Mouse (Mus musculus): Measurements from ENCODE around the gene Zfp62. TPM values are rescaled to one million over a fixed set of nuclear protein-coding genes. Genes with fewer than 3 reads are reported as not detected.
"Not testable (repeated sequence)": the region's sequence is repeated elsewhere in the genome, so short reads cannot be mapped to it uniquely, and the experiment has no call there.

Zfp62 gene
- total RNA-seq (2017) = 91.8 and 106 TPM in 2 replicates

- ATAC-seq (ENCODE audit: extremely low read depth, insufficient number of reproducible peaks, low FRiP score, poor library complexity, severe bottlenecking) = peak; percentile 83
These were observed at the start of gene Zfp62 for GRCm38 (mm10) chr11:49203129-49203768. Zfp62 (plus strand) TSS chr11:49203292.

- no peak for ATAC-seq (ENCODE audit: extremely low read depth, insufficient number of reproducible peaks, low FRiP score, poor library complexity, severe bottlenecking)
These were observed 49.0 kb upstream of the Zfp62 start, which contains the start of gene Olfr1394 for GRCm38 (mm10) chr11:49154077-49154476. Olfr1394 (plus strand) TSS chr11:49154377.

DNA sequence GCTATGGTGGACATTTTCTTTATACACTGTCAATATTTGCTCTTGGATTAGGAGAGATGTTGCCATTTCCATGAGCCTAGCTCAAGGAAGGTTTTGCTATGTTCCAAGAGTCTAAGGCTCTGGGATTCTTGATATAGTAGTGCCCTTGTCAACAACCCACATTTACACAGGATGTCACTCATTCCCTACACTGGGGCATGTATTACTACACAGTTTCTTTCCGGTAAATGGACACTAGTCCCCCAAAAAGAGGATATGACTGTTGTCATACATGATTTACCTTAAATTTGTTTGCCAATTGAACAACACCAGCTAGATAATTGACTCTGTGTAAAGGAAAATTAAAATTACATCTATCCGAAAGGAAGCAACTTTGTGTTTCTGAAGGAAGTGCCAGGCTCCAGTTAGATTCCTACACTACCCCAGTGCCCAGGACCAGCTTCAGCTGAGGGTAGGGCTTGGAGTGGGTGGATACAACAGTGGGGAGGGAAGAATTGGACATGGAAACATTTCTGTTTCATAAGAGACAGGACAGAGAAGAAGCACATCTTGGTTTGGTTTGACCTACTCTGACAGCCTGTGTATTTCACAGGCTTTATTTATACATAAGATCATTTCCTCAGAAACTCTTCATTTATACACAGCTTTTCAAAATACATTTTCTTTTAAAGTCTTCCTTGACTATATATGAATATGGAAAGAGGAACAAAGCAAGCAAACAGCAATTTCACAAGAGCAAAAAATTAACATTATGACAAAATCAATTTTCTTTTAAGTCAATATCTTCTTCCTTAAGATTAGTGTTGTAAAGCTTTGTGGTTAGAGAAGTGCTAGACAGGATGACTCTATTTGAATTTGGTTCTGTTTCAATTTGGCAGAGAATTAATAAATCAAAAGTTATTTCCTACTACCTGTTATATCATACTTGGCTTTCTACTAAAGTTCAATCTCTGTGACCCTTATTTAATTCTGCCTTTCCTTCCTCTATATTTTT, 46.0 kb upstream of the Zfp62 start:
- no peak for ATAC-seq (ENCODE audit: extremely low read depth, insufficient number of reproducible peaks, low FRiP score, poor library complexity, severe bottlenecking)

DNA sequence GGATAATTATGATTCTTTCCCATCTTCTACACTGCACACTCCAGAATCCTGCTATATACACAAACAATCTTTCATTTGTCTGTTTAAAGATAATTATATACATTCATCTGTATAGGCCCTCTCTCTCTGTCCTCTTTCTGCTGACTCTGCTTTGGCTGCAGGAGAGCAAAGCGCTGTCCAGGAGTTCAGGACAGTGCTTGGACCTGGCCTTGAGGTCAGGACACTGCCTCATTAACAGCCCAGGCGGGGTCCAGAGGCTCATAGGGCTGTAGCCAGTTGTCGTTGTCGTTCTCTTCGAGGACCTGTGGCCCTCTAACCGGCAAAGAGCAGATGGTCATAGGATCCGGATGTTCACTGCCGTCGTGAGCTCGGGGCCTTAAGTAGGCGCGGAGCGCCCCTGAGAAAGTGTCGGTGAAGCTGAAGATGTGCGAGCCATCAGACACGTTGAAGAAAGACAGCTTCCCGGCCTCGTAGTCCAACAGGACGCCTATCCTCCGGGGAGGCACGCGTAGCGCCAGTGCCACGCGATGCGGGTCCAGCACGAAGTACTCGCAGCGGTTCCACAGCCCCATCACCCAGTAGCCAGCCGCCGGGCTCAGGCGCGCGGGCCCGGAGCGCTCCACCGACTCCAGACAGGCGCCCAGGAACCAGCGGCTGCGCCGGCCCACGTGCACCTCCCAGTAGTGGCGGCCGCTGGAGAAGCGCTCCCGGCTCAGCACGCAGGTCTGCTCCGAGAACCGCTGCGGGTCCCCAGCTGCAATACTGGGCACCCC, 34.1 kb upstream of the Zfp62 start:
- no peak for ATAC-seq (ENCODE audit: extremely low read depth, insufficient number of reproducible peaks, low FRiP score, poor library complexity, severe bottlenecking)

- ATAC-seq (ENCODE audit: extremely low read depth, insufficient number of reproducible peaks, low FRiP score, poor library complexity, severe bottlenecking) = peak; percentile 73; the same call in 1 of the 2 replicates
These were observed 32.5 kb upstream of the Zfp62 start for GRCm38 (mm10) chr11:49170576-49170975.

- ATAC-seq (ENCODE audit: extremely low read depth, insufficient number of reproducible peaks, low FRiP score, poor library complexity, severe bottlenecking) = no peak
These were observed 27.7 kb upstream of the Zfp62 start for GRCm38 (mm10) chr11:49175345-49175744.

DNA sequence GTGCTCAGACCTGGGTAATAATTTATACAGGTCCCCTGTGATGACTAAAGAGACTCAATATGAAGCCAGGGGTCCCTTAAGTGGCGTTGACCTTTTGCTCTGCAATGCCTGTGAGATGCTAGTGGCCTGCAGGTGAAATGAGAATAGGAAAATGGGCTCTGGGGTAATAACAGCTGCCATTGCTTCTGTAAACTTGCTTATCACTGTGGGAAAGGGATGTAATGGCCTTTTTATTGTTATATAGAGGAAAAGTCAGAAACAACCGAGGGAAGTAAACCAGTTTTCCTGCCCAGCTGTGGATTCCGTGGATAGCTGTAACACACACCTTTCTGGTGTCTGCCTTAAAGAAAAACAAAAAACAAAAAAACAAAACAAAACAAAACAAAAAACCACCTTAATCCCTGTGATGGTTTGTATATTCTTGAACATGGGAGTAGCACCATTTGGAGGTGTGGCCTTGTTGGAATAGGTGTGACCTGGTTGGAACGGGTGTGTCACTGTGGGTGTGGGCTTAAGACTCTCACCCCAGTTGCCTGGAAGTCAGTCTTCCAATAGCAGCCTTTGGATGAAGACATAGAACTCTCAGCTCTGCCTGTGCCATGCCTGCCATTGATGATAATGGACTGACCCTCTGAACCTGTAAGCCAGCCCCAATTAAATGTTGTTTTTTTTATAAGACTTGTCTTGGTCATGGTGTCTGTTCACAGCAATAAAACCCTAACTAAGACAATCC, 26.9 kb upstream of the Zfp62 start:
- ATAC-seq (ENCODE audit: extremely low read depth, insufficient number of reproducible peaks, low FRiP score, poor library complexity, severe bottlenecking) = not testable (repeated sequence)

DNA sequence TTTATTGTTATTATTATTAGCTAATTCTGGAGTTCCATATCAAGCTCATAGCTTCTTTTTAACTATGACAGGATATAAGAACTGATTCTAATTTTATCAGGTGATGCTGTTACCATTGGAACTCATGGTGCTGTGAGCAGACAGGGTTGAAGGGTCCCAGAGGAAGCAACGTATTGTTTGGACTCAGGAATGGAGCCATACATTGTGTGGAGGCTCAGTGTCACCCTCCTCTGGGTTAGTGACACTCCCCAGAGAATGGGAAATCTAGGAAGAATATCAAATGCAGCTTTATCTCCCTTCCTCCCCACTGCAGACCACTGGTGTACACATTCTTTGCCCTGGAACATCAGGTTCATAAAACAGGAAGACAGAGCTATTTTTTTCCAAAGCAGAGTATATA, 19.9 kb upstream of the Zfp62 start:
- ATAC-seq (ENCODE audit: extremely low read depth, insufficient number of reproducible peaks, low FRiP score, poor library complexity, severe bottlenecking) = no peak

GRCm38 (mm10) chr11:49186452-49186851, 16.6 kb upstream of the Zfp62 start:
- no peak for ATAC-seq (ENCODE audit: extremely low read depth, insufficient number of reproducible peaks, low FRiP score, poor library complexity, severe bottlenecking)

GRCm38 (mm10) chr11:49186955-49187488, 16.1 kb upstream of the Zfp62 start, which contains the start of gene Btnl9:
Btnl9 (minus strand) TSS chr11:49187159.
- ATAC-seq (ENCODE audit: extremely low read depth, insufficient number of reproducible peaks, low FRiP score, poor library complexity, severe bottlenecking) = no peak

DNA sequence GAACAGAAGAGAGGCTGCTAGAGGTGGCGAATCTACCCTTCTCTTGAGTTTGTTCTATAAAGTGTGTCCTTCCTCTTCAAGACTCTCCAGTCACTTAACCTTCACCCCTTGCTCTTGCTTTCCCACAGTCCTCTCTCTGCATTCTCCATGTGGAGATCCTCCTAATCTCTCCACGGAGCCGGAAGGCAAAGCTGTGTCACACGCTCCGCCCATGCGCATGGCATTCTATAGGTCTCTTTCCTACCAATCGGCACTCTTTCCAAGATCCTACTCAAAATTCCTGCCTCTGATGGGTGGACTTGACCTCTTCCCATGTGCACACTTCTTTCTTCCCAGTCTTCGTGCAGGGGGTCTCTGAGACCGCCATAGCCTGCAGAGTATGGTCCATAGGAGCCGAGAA, 15.4 kb upstream of the Zfp62 start:
- ATAC-seq (ENCODE audit: extremely low read depth, insufficient number of reproducible peaks, low FRiP score, poor library complexity, severe bottlenecking) = no peak

DNA sequence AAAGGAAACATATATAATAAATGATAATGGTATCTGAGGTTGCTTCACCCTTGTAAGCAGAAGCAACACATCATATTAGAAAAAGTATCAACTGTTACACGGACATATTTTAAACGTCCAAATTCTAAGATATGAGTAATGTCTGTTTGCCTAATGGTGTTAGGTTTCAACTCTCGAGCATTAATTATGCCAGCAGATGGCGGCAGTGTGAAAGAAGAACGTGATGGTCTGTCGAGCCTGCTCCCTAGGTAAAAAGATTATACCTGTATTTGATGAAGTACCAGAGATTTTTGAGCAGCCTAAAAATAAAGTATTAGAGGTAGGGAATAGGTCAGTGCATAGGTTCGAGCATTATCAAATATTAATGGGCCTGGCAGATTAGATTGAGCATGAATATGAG, 13.4 kb upstream of the Zfp62 start:
- ATAC-seq (ENCODE audit: extremely low read depth, insufficient number of reproducible peaks, low FRiP score, poor library complexity, severe bottlenecking) = peak; percentile 72; the same call in 1 of the 2 replicates

- ATAC-seq (ENCODE audit: extremely low read depth, insufficient number of reproducible peaks, low FRiP score, poor library complexity, severe bottlenecking) = no peak
These were observed 12.0 kb upstream of the Zfp62 start for GRCm38 (mm10) chr11:49191083-49191482.

DNA sequence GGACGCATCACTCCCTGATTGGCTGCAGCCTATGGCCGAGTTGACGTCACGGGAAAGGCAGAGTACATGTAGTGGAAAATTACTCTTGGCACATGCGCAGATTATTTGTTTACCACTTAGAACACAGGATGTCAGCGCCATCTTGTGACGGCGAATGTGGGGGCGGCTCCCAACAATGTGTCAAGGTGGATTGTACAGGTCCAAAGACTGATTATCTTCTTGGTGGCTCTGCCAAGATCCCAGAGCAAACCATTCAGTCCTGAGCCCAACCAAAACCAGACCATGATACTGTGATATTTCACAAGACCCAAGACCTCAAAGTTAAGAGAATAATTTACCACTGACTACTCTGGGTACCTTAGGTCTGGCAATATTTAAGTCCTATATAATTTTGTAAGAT, 8.3 kb upstream of the Zfp62 start:
- ATAC-seq (ENCODE audit: extremely low read depth, insufficient number of reproducible peaks, low FRiP score, poor library complexity, severe bottlenecking) = not testable (repeated sequence)

GRCm38 (mm10) chr11:49195819-49196322, 7.2 kb upstream of the Zfp62 start:
- ATAC-seq (ENCODE audit: extremely low read depth, insufficient number of reproducible peaks, low FRiP score, poor library complexity, severe bottlenecking) = no peak

DNA sequence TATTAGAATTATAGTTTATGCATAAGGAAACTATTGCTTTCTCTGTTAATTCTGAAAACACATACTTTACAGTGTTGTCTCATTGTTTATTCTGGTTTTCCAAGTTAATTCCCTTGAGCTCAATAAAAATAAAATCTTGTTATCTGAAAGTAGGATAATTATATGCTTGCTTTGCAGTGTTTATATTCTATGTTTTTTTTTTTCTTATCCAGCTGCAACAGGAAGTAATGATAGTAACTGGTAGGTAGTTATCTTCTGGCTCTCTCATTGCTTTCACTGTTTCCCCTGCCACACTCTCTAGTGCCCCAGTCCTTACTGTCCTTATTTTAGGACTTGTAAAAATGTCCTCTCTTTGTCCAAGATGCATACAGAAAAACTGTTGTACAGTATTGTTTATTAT, 2.4 kb upstream of the Zfp62 start:
- ATAC-seq (ENCODE audit: extremely low read depth, insufficient number of reproducible peaks, low FRiP score, poor library complexity, severe bottlenecking) = no peak

DNA sequence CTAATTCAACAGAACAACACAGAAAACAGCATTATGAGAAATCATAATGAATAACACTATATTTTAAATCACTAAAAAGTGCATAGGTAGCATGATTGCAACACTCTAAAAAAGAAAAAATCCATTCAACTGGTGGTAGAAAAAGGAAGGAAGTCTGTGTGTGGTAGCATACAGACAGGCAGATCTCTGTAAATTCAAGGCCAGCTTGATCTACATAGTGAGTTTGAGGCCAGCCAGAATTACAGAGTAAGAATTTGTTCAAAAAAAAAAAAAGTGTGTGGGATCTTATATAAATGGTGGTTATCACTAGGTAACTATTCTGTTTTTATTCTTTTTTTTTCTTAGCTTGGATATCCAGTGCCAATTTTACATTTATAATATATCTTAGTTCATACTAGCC, 1.9 kb upstream of the Zfp62 start:
- no peak for ATAC-seq (ENCODE audit: extremely low read depth, insufficient number of reproducible peaks, low FRiP score, poor library complexity, severe bottlenecking)

GRCm38 (mm10) chr11:49202071-49202470, 1.0 kb upstream of the Zfp62 start:
- no peak for ATAC-seq (ENCODE audit: extremely low read depth, insufficient number of reproducible peaks, low FRiP score, poor library complexity, severe bottlenecking)
